Mouse (Mus musculus): ENCODE data around the gene Olfr105-ps. TPM values are rescaled to one million over a fixed set of nuclear protein-coding genes. Genes with fewer than 3 reads are reported as not detected.

Gene Olfr105-ps
- total RNA-seq (2021): not detected
- long read RNA-seq, experiment 1: 0 reads
- long read RNA-seq, experiment 2: 0 reads

DNA sequence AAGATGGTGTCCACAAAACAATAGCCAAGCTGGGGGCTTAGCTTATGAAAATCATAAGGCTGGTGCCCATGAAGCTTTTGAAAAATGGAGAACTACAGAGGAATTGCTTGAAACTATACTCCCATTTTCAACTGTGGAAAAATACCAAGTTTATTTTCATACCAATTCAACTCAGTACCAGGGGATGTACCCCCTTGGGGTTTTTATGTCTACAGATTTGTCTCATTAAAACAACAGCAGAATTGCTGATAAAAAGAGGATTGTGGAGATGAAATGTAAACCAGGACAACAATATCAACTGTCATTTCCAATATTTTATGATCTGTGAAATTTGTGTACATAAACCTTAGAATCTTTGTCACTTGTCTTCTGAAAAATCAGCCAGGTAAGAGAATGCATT, at the start of gene Olfr105-ps:
Olfr105-ps (plus strand) TSS at position 301 of the 400 bp plus-strand sequence.
- DNase-seq: no peak
- intact Hi-C loops (cut with DNase I): no loop called here

DNA sequence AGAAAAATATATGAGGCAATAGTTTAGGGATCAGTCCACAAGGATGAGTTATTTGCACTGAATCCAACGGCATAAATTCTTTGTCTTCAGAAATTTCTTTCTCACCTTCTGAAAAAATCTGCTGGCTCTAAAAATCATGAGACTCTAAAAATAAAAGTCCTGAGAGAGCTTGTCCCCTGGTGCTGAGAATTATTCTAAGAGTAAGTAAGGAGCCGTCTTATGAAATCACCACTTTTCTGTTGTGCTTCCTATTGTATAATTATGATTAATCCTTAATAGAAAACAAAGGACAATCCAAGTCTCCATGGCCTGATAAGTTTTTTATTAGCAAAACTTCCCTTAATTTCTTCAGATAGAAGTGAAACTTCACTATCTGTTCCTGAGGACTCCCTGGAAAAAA, 39.2 kb upstream of the Olfr105-ps start, which contains the start of gene Olfr103:
Olfr103 (minus strand) TSS at position 101 of the 400 bp plus-strand sequence.
- no peak for DNase-seq
- intact Hi-C loops (cut with DNase I): no loop called here

DNA sequence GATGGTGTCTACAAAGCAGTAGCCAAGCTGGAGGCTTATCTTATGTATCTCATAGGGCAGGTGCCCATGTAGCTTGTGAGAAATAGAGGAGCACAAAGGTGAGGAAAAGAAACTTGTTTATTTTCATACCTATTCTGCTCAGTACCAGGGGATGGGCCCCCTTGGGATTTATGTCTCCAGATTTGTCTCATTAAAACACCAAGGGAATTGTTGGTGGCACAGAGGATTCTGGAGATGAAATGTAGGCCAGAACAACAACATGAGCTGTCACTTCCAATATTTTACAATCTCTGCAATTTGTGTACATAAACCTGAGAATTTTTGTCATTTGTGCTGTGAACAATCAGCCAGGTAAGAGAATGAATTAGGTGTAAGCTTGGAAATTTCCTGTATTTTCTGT, 19.6 kb upstream of the Olfr105-ps start, which contains the start of gene Olfr104-ps:
Olfr104-ps (plus strand) TSS at position 301 of the 400 bp plus-strand sequence.
- intact Hi-C loops (cut with DNase I): no loop called here
- DNase-seq: no peak

DNA sequence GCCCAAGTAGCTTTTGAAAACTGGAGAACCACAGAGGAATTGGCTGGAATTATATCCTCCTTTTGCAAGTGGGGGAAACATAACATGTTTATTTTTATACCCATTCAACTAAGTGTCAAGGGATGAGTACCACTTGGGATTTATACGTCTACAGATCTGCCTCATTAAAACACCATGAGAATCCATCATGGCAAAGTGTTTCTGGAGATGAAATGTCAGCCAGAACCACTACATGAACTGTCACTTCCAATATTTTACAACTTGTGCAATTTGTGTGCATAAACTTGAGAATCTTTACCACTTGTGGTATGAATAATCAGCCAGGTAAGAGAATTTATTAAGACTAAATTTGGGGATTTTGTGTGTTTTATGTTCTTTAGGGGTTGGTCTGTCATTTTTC, 11.3 kb downstream of the Olfr105-ps start, which contains the start of gene Olfr106-ps:
Olfr106-ps (plus strand) TSS at position 301 of the 400 bp plus-strand sequence.
- DNase-seq: no peak
- intact Hi-C loops (cut with DNase I): no loop called here

DNA sequence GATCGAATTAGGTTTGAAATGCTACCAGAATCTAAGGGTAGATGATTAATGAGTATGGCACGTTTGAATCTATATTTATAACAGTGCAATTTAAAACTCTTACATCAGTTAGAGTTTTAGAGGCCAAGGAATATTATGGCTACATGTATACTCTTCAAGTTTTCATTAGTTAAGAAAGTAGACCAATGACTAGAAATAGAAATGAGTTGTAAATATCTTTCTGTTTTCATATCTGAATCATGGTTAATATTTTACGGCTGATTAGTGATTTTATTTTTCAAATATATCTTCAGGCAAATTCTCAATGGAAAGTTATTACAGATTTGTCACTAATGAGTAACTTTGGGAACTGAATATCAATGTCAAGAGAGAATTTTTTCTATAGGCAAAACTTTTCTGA, 20.1 kb downstream of the Olfr105-ps start, which contains the start of gene Olfr107:
Olfr107 (plus strand) TSS at position 301 of the 400 bp plus-strand sequence.
- intact Hi-C loops (cut with DNase I): no loop called here
- no peak for DNase-seq

DNA sequence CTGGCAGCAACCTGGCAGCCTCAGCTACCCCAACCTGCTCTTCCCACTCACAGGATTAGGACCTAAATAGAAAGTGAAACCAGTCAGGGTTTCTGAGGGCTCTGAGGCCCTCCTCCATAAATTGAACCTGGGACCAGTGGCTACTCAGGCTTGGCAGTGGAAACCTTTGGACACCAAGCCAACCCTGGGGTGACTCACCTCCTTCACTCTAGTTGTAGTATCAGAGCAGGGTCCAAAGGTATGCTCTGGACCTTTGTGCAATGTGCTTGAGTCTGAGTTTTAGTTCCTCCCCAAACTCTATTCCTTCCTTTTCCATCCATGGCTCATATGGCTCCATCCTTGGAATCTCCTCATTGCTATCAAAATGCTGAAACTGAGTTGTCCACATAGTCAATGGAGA, 34.5 kb downstream of the Olfr105-ps start:
- no peak for DNase-seq
- intact Hi-C loops (cut with DNase I): no loop called here

Other genes with a start within 250 kb of the Olfr105-ps start
- not detected for gene Olfr93, start 217.5 kb upstream of the Olfr105-ps start, total RNA-seq (2021)
- under 1 TPM in 1 of 2 experiments, not detected in 1; 0.80 TPM for gene Ubd, start 185.1 kb upstream of the Olfr105-ps start, total RNA-seq (2021)
- gene Olfr94, start 178.0 kb upstream of the Olfr105-ps start, total RNA-seq (2021): not detected
- gene Olfr95, start 165.9 kb upstream of the Olfr105-ps start, total RNA-seq (2021): not detected
- gene Olfr96, start 158.9 kb upstream of the Olfr105-ps start, total RNA-seq (2021): not detected
- gene Olfr97, start 141.7 kb upstream of the Olfr105-ps start, total RNA-seq (2021): not detected
- gene Olfr98, start 115.3 kb upstream of the Olfr105-ps start, total RNA-seq (2021): not detected
- gene H2-M3, start 108.8 kb upstream of the Olfr105-ps start, total RNA-seq (2021): 1 to 10 TPM; 2.3 to 2.4 TPM
- not detected for gene Olfr99, start 95.6 kb upstream of the Olfr105-ps start, total RNA-seq (2021)
- not detected for gene Olfr101, start 74.7 kb upstream of the Olfr105-ps start, total RNA-seq (2021)
- not detected for gene Olfr102, start 62.0 kb upstream of the Olfr105-ps start, total RNA-seq (2021)
- not detected for gene Olfr103, start 39.3 kb upstream of the Olfr105-ps start, total RNA-seq (2021)
- not detected for gene Olfr104-ps, start 19.5 kb upstream of the Olfr105-ps start, total RNA-seq (2021)
- gene Olfr106-ps, start 11.4 kb downstream of the Olfr105-ps start, total RNA-seq (2021): not detected
- not detected for gene Olfr107, start 20.2 kb downstream of the Olfr105-ps start, total RNA-seq (2021)
- not detected for gene Olfr108, start 66.4 kb downstream of the Olfr105-ps start, total RNA-seq (2021)
- gene Olfr109, start 79.9 kb downstream of the Olfr105-ps start, total RNA-seq (2021): not detected
- gene H2-M2, start 104.5 kb downstream of the Olfr105-ps start, total RNA-seq (2021): under 1 TPM in 1 of 2 experiments, not detected in 1; 0.49 TPM
- gene Olfr110, start 113.4 kb downstream of the Olfr105-ps start, total RNA-seq (2021): not detected
- not detected for gene Olfr111, start 129.0 kb downstream of the Olfr105-ps start, total RNA-seq (2021)
- gene Olfr112, start 190.4 kb downstream of the Olfr105-ps start, total RNA-seq (2021): not detected
- gene Olfr113, start 198.6 kb downstream of the Olfr105-ps start, total RNA-seq (2021): not detected
- gene Olfr114, start 213.7 kb downstream of the Olfr105-ps start, total RNA-seq (2021): not detected
- gene Olfr115, start 248.1 kb downstream of the Olfr105-ps start, total RNA-seq (2021): not detected
- gene Olfr116, start 248.2 kb downstream of the Olfr105-ps start, total RNA-seq (2021): not detected